Mouse (Mus musculus) kidney, embryonic 16.5 days (tissue): ENCODE measurements around the gene Polr2a. TPM values are rescaled to one million over a fixed set of nuclear protein-coding genes. Genes with fewer than 3 reads are reported as not detected.

Experiments
- ATAC-seq: fragments of 200-750 bp; cut with Nextera tagmentation; 2 replicates; pipeline ENCODE4 v1.8.0; 2017; ENCODE audit warnings: moderate TSS enrichment; ENCODE audit not compliant: low FRiP score, low TSS enrichment
- H3K27ac ChIP-seq: fragments of 300-500 bp; sonication (generic); 2 replicates; pipeline ENCODE4 v1.5.1; 2014; ENCODE audit warnings: low read length
- H3K27me3 ChIP-seq: fragments of 300-500 bp; sonication (generic); 2 replicates; pipeline ENCODE4 v1.6.1; 2014; ENCODE audit warnings: low read length, control low read depth, mixed read lengths; ENCODE audit not compliant: insufficient read depth
- H3K36me3 ChIP-seq: fragments of 300-500 bp; sonication (generic); 2 replicates; pipeline ENCODE4 v1.6.1; 2014; ENCODE audit warnings: low read length, control low read depth, mixed read lengths; ENCODE audit not compliant: insufficient read depth
- H3K4me1 ChIP-seq: fragments of 300-500 bp; sonication (generic); 2 replicates; pipeline ENCODE4 v1.6.1; 2014; ENCODE audit warnings: low read length, control low read depth, mixed read lengths; ENCODE audit not compliant: insufficient read depth
- H3K4me2 ChIP-seq: fragments of 300-500 bp; sonication (generic); replicated peaks from 2 replicates; pipeline ENCODE4 v1.6.1; 2014; ENCODE audit warnings: low read depth, low read length
- H3K4me3 ChIP-seq: fragments of 300-500 bp; sonication (generic); 2 replicates; pipeline ENCODE4 v1.5.1; 2014; ENCODE audit warnings: mild to moderate bottlenecking, low read length
- H3K9ac ChIP-seq: fragments of 300-500 bp; sonication (generic); replicated peaks from 2 replicates; pipeline ENCODE4 v1.6.1; 2014; ENCODE audit warnings: low read length
- H3K9me3 ChIP-seq: fragments of 300-500 bp; sonication (generic); 2 replicates; pipeline ENCODE4 v1.6.1; 2016; ENCODE audit warnings: low read length, control low read depth
- WGBS: fragments of 180-500 bp; shearing (Covaris S2); extraction: QIAGEN DNeasy Blood & Tissue Kit; methylation state at CpG from one replicate; pipeline ENCODE4 v1.1.7; 2014; 5-methylcytosine and 5-hydroxymethylcytosine counted together
- polyA plus RNA-seq: library from polyadenylated mRNA; unstranded; fragments of >200 nt; fragmentation: Nextera tagmentation; extraction: Ambion mirVana; gene quantifications from 2 replicates; pipeline ENCODE4 v1.2.1, GENCODE M21; 2015

Polr2a gene
- polyA plus RNA-seq, 1 experiment from 2014 or later: 28.3 TPM

DNA sequence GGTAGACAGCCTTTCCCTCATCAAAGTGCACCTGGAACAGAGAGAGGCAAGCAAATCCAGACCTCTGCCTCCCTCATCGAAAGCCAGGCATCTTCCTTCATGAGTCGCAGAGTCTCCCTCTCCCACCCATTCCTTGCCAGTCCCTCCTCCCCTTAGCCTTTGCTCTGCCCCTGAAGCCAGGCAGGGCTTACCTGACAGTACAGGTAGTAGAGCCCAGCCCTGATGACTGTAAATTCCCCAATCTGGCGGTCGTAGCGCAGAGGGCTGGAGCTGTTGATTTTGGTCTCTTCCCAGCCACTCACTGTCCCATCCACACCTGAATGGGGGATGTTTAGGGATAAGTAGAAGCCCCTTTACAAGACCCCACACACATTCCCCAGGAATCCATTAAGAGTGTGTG is 71.4 kb downstream of the Polr2a start:
- Histone ChIP-seq H3K27ac (no peak overlapping the region), H3K4me2 (no peak overlapping the region), H3K9ac (peak overlapping the region; percentile 45; the same call in 1 of the 2 replicates), H3K27me3 (no peaks in the 10 kb centered on the region), H3K9me3 (no peaks in the 10 kb centered on the region), H3K4me3 (no peak overlapping the region), H3K36me3 (no peaks in the 10 kb centered on the region), H3K4me1 (peaks cover 27% of the 10 kb centered on the region)
- no peak for ATAC-seq
- WGBS: 59% methylated on average over 5 of the region's 5 CpGs

GRCm38 (mm10) chr11:69686377-69686776 is 72.1 kb downstream of the Polr2a start:
- no peaks in the 10 kb centered on the region for H3K9me3 ChIP-seq
- no peaks in the 10 kb centered on the region for H3K36me3 ChIP-seq
- no peak for ATAC-seq
- peak overlapping the region; percentile 45; the same call in 1 of the 2 replicates for H3K9ac ChIP-seq
- H3K4me3 ChIP-seq: no peak overlapping the region
- WGBS: 17% methylated on average over 4 of the region's 4 CpGs
- no peak overlapping the region for H3K4me2 ChIP-seq
- H3K27ac ChIP-seq: no peak overlapping the region; the same call in 1 of the 2 replicates
- H3K4me1 ChIP-seq: peaks cover 27% of the 10 kb centered on the region
- H3K27me3 ChIP-seq: no peaks in the 10 kb centered on the region

GRCm38 (mm10) chr11:69685526-69686148 is 72.8 kb downstream of the Polr2a start, which contains the start of gene Tnfsf13:
TSS of gene Tnfsf13 (minus strand) at chr11:69685784.
- Histone ChIP-seq H3K9ac (peak within 1 kb of the TSS; percentile 45), H3K4me1 (peaks cover 33% of the 10 kb centered on the region), H3K27me3 (no peaks in the 10 kb centered on the region), H3K36me3 (no peaks in the 10 kb centered on the region), H3K4me2 (no peak within 1 kb of the TSS), H3K4me3 (no peak within 1 kb of the TSS), H3K27ac (peak within 1 kb of the TSS; percentile 72), H3K9me3 (no peaks in the 10 kb centered on the region)
- ATAC-seq: no peak
- WGBS: 68% methylated on average over 10 of the region's 10 CpGs

DNA sequence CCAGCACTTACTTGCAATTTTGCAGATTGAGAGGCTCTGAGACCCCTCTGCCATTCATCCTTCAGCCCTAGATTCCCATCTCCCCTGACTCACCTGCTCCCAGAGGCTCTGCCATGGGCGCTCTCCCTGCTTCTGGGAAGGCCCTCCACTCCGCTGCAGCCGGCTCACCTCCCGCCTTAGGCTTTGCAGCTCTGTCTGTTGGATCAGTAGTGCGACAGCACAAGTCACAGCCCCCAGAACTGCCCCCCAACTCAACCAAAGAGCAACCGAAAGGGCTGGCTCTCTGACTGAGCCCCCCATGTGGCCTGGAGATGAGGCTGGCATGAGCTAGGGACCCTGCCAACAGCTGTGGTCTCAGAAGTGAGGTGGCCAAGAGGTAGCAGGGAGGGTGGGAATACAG is 73.5 kb downstream of the Polr2a start:
- ATAC-seq: no peak

DNA sequence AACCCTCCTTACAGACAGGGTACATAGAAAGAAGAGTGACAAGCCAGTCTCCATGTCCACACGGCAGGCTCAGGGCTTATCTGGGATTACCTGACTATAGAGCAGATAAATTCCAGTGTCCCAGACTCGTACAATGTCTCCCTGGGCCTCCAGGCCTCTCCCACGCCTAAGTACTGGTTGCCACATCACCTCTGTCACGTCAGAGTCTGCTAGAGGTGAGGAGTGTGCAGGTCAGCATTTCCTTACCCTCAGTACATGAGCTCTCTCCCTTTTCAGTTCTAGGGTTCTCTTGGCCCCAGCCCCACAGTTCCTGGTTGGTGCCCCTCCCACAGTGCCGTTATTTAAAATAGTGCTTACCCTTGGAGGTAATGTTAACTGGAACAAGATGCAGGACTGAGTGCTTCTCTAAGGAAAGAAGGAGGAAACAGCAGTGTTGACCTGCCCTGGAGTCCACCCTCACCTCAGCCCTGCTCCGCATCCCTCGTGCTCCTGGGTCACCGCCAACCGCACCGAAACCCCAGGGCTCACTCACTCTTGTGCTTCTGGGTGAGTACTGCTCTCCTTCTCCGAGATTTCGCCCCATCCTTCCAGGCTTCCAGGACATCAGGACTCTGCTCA is 74.2 kb downstream of the Polr2a start:
- ATAC-seq: no peak
- Histone ChIP-seq H3K9ac (peak overlapping the region; percentile 12; the same call in 1 of the 2 replicates), H3K36me3 (peaks cover 8% of the 10 kb centered on the region; the same call in 1 of the 2 replicates), H3K4me3 (no peak overlapping the region), H3K27ac (no peak overlapping the region), H3K4me1 (peaks cover 42% of the 10 kb centered on the region), H3K27me3 (no peaks in the 10 kb centered on the region), H3K4me2 (no peak overlapping the region), H3K9me3 (no peaks in the 10 kb centered on the region)
- WGBS: 78% methylated on average over 12 of the region's 12 CpGs

More for the DNA sequence above, 73.5 kb downstream of the Polr2a start:
- WGBS: 87% methylated on average over 6 of the region's 6 CpGs
- Histone ChIP-seq H3K36me3 (0 out of 2 replicates have a peak, but pooled peaks cover 3% of the 10 kb centered on the region), H3K27ac (no peak overlapping the region), H3K9me3 (no peaks in the 10 kb centered on the region), H3K27me3 (no peaks in the 10 kb centered on the region), H3K4me2 (no peak overlapping the region), H3K4me1 (peaks cover 37% of the 10 kb centered on the region), H3K4me3 (no peak overlapping the region), H3K9ac (no peak overlapping the region)

Other genes starting within 250 kb of the Polr2a start
- gene Dnah2, start 209.5 kb downstream of the Polr2a start, polyA plus RNA-seq: 0.69 and 0.90 TPM in 2 replicates
- 11.8 and 12.6 TPM in 2 replicates for gene Efnb3, start 198.4 kb downstream of the Polr2a start, polyA plus RNA-seq
- gene Wrap53, start 178.4 kb downstream of the Polr2a start, polyA plus RNA-seq: 29.3 and 30.3 TPM in 2 replicates
- gene Trp53, start 178.3 kb downstream of the Polr2a start, polyA plus RNA-seq: 191 and 205 TPM in 2 replicates
- gene Atp1b2, start 152.7 kb downstream of the Polr2a start, polyA plus RNA-seq: 12.3 and 14.3 TPM in 2 replicates
- gene Shbg, start 140.7 kb downstream of the Polr2a start, polyA plus RNA-seq: 0.17 TPM in 1 of 2 replicates, not detected in the other
- gene Sat2, start 136.6 kb downstream of the Polr2a start, polyA plus RNA-seq: 21.3 and 24.1 TPM in 2 replicates
- 31.8 and 33.4 TPM in 2 replicates for gene Fxr2, start 125.6 kb downstream of the Polr2a start, polyA plus RNA-seq
- 0.19 TPM in 1 of 2 replicates, not detected in the other for gene Sox15, start 103.3 kb downstream of the Polr2a start, polyA plus RNA-seq
- 79.5 and 84.0 TPM in 2 replicates for gene Mpdu1, start 96.0 kb downstream of the Polr2a start, polyA plus RNA-seq
- gene Cd68, start 92.5 kb downstream of the Polr2a start, polyA plus RNA-seq: 12.4 and 15.5 TPM in 2 replicates
- gene Eif4a1, start 86.2 kb downstream of the Polr2a start, polyA plus RNA-seq: 571 and 587 TPM in 2 replicates
- 96.5 and 98.4 TPM in 2 replicates for gene Senp3, start 76.6 kb downstream of the Polr2a start, polyA plus RNA-seq
- gene Tnfsf13, start 72.9 kb downstream of the Polr2a start, polyA plus RNA-seq: 0.66 and 1.2 TPM in 2 replicates
- gene Tnfsf12, start 62.8 kb downstream of the Polr2a start, polyA plus RNA-seq: 8.8 and 11.5 TPM in 2 replicates
- gene Tnfsfm13, start 62.5 kb downstream of the Polr2a start, polyA plus RNA-seq: 4.6 and 6.1 TPM in 2 replicates
- gene Slc35g3, start 3.3 kb upstream of the Polr2a start, polyA plus RNA-seq: 0.25 and 0.64 TPM in 2 replicates
- gene Zbtb4, start 7.3 kb upstream of the Polr2a start, polyA plus RNA-seq: 2.9 TPM in 2 replicates
- 12.9 and 13.8 TPM in 2 replicates for gene Chrnb1, start 37.3 kb upstream of the Polr2a start, polyA plus RNA-seq
- 2.6 and 3.0 TPM in 2 replicates for gene Fgf11, start 43.2 kb upstream of the Polr2a start, polyA plus RNA-seq
- 9.0 and 10.2 TPM in 2 replicates for gene Tmem102, start 47.0 kb upstream of the Polr2a start, polyA plus RNA-seq
- not detected in 2 replicates for gene Gm39566, start 56.7 kb upstream of the Polr2a start, polyA plus RNA-seq
- not detected in 2 replicates for gene Spem2, start 59.8 kb upstream of the Polr2a start, polyA plus RNA-seq
- 0.15 and 0.28 TPM in 2 replicates for gene Spem1, start 63.5 kb upstream of the Polr2a start, polyA plus RNA-seq
- 6.0 and 6.6 TPM in 2 replicates for gene Nlgn2, start 79.1 kb upstream of the Polr2a start, polyA plus RNA-seq
- 371 and 389 TPM in 2 replicates for gene Tmem256, start 79.9 kb upstream of the Polr2a start, polyA plus RNA-seq
- gene Plscr3, start 87.7 kb upstream of the Polr2a start, polyA plus RNA-seq: 105 and 119 TPM in 2 replicates
- gene Tnk1, start 100.1 kb upstream of the Polr2a start, polyA plus RNA-seq: 7.0 and 7.3 TPM in 2 replicates
- gene Tmem95, start 119.4 kb upstream of the Polr2a start, polyA plus RNA-seq: not detected in 2 replicates
- 11.3 and 12.5 TPM in 2 replicates for gene Kctd11, start 122.8 kb upstream of the Polr2a start, polyA plus RNA-seq
- gene Acap1, start 136.9 kb upstream of the Polr2a start, polyA plus RNA-seq: 0.44 and 0.67 TPM in 2 replicates
- gene 2810408A11Rik, start 142.3 kb upstream of the Polr2a start, polyA plus RNA-seq: 11.7 and 12.8 TPM in 2 replicates
- 11.4 and 12.8 TPM in 2 replicates for gene Neurl4, start 142.4 kb upstream of the Polr2a start, polyA plus RNA-seq
- gene Gps2, start 155.3 kb upstream of the Polr2a start, polyA plus RNA-seq: 85.2 and 86.4 TPM in 2 replicates
- gene Eif5a, start 163.3 kb upstream of the Polr2a start, polyA plus RNA-seq: 1,737 and 1,791 TPM in 2 replicates
- 7.0 and 10.3 TPM in 2 replicates for gene Ybx2, start 177.2 kb upstream of the Polr2a start, polyA plus RNA-seq
- gene Slc2a4, start 189.6 kb upstream of the Polr2a start, polyA plus RNA-seq: 20.8 and 22.4 TPM in 2 replicates
- gene Cldn7, start 206.1 kb upstream of the Polr2a start, polyA plus RNA-seq: 225 and 227 TPM in 2 replicates
- gene Ctdnep1, start 222.5 kb upstream of the Polr2a start, polyA plus RNA-seq: 35.7 and 35.8 TPM in 2 replicates
- gene Elp5, start 223.9 kb upstream of the Polr2a start, polyA plus RNA-seq: 124 and 128 TPM in 2 replicates
- 437 and 481 TPM in 2 replicates for gene Gabarap, start 232.5 kb upstream of the Polr2a start, polyA plus RNA-seq
- 69.1 and 74.5 TPM in 2 replicates for gene Phf23, start 237.1 kb upstream of the Polr2a start, polyA plus RNA-seq
- 39.1 and 40.7 TPM in 2 replicates for gene Dvl2, start 242.0 kb upstream of the Polr2a start, polyA plus RNA-seq